Mouse (Mus musculus): Measurements from ENCODE around the gene Fam187b. TPM values are rescaled to one million over a fixed set of nuclear protein-coding genes. Genes with fewer than 3 reads are reported as not detected.
A peak's percentile ranks its signal among the peaks of the same experiment; 100 is the strongest.

The Fam187b gene
- total RNA-seq, 2 experiments from 2014 or later = 0.17 to 0.43 TPM

- DNase-seq = peak in 1 of 2 experiments; percentile 16
These were observed 43.7 kb downstream of the Fam187b start for GRCm38 (mm10) chr7:31017104-31017901.

- DNase-seq = no peak
These were observed 55.0 kb downstream of the Fam187b start for GRCm38 (mm10) chr7:31028609-31029008.

- DNase-seq = no peak
These were observed 57.1 kb downstream of the Fam187b start for GRCm38 (mm10) chr7:31030717-31031116.

GRCm38 (mm10) chr7:31031731-31032130, 58.1 kb downstream of the Fam187b start:
- DNase-seq = no peak

- no peak for DNase-seq
These were observed 60.0 kb downstream of the Fam187b start for GRCm38 (mm10) chr7:31033409-31034165.

- DNase-seq = no peak
These were observed 61.2 kb downstream of the Fam187b start for GRCm38 (mm10) chr7:31034789-31035188.

- no peak for DNase-seq
These were observed 61.7 kb downstream of the Fam187b start for GRCm38 (mm10) chr7:31035291-31035690.

GRCm38 (mm10) chr7:31036917-31037316, 63.3 kb downstream of the Fam187b start:
- no peak for DNase-seq

GRCm38 (mm10) chr7:31037675-31038074, 64.1 kb downstream of the Fam187b start:
- no peak for DNase-seq

- DNase-seq = no peak
These were observed 65.4 kb downstream of the Fam187b start for GRCm38 (mm10) chr7:31039011-31039410.

Other genes with a start within 250 kb of the Fam187b start
- gene Tmem147, start 244.2 kb upstream of the Fam187b start, total RNA-seq (2021) = 100 to 1,000 TPM; 107 to 118 TPM
- not detected for gene Gapdhs, start 230.1 kb upstream of the Fam187b start, total RNA-seq (2021)
- gene Sbsn, start 222.3 kb upstream of the Fam187b start, total RNA-seq (2021) = 1 to 10 TPM; 6.4 to 9.7 TPM
- gene Dmkn, start 210.0 kb upstream of the Fam187b start, total RNA-seq (2021) = under 1 TPM in 1 of 2 experiments, not detected in 1; 0.91 TPM
- gene Krtdap, start 185.9 kb upstream of the Fam187b start, total RNA-seq (2021) = not detected
- gene Ffar2, start 150.0 kb upstream of the Fam187b start, total RNA-seq (2021) = not detected
- gene Ffar3, start 117.6 kb upstream of the Fam187b start, total RNA-seq (2021) = not detected
- not detected for gene Ffar1, start 112.2 kb upstream of the Fam187b start, total RNA-seq (2021)
- not detected for gene Cd22, start 93.4 kb upstream of the Fam187b start, total RNA-seq (2021)
- gene Mag, start 58.9 kb upstream of the Fam187b start, total RNA-seq (2021) = 100 to 1,000 TPM; 196 to 197 TPM
- gene Hamp2, start 49.1 kb upstream of the Fam187b start, total RNA-seq (2021) = not detected
- not detected for gene Hamp, start 29.8 kb upstream of the Fam187b start, total RNA-seq (2021)
- gene Usf2, start 17.0 kb upstream of the Fam187b start, total RNA-seq (2021) = 100 to 1,000 TPM; 116 to 126 TPM
- 1 to 10 TPM; 7.5 to 7.7 TPM for gene Lsr, start 326 bp upstream of the Fam187b start, total RNA-seq (2021)
- gene Fxyd5, start 68.7 kb downstream of the Fam187b start, total RNA-seq (2021) = 10 to 100 TPM; 23.3 to 26.5 TPM
- gene Fxyd7, start 77.7 kb downstream of the Fam187b start, total RNA-seq (2021) = 100 to 1,000 TPM; 111 to 125 TPM
- 100 to 1,000 TPM in 1 of 2 experiments, 10 to 100 TPM in 1; 85.4 to 102 TPM for gene Fxyd1, start 83.4 kb downstream of the Fam187b start, total RNA-seq (2021)
- gene Lgi4, start 85.6 kb downstream of the Fam187b start, total RNA-seq (2021) = 10 to 100 TPM; 32.5 to 36.7 TPM
- gene Fxyd3, start 102.9 kb downstream of the Fam187b start, total RNA-seq (2021) = not detected
- gene Hpn, start 141.5 kb downstream of the Fam187b start, total RNA-seq (2021) = 1 to 10 TPM; 4.6 to 6.8 TPM
- 100 to 1,000 TPM; 548 to 620 TPM for gene Scn1b, start 153.2 kb downstream of the Fam187b start, total RNA-seq (2021)
- 100 to 1,000 TPM; 111 to 118 TPM for gene Gramd1a, start 182.1 kb downstream of the Fam187b start, total RNA-seq (2021)

All from layer of hippocampus, postnatal 36 days (tissue).